Mouse (Mus musculus) kidney, embryonic 16.5 days (tissue): ENCODE results near the gene Supt20. TPM values are rescaled to one million over a fixed set of nuclear protein-coding genes. Genes with fewer than 3 reads are reported as not detected.
"Not testable (repeated sequence)": the region's sequence is repeated elsewhere in the genome, so short reads cannot be mapped to it uniquely, and the experiment has no call there.

Source experiments
- ATAC-seq: fragments of 200-750 bp; cut with Nextera tagmentation; 2 replicates; pipeline ENCODE4 v1.8.0; 2017; ENCODE audit warnings: moderate TSS enrichment; ENCODE audit not compliant: low FRiP score, low TSS enrichment
- H3K27ac ChIP-seq: fragments of 300-500 bp; sonication (generic); 2 replicates; pipeline ENCODE4 v1.5.1; 2014; ENCODE audit warnings: low read length
- H3K27me3 ChIP-seq: fragments of 300-500 bp; sonication (generic); 2 replicates; pipeline ENCODE4 v1.6.1; 2014; ENCODE audit warnings: low read length, control low read depth, mixed read lengths; ENCODE audit not compliant: insufficient read depth
- H3K36me3 ChIP-seq: fragments of 300-500 bp; sonication (generic); 2 replicates; pipeline ENCODE4 v1.6.1; 2014; ENCODE audit warnings: low read length, control low read depth, mixed read lengths; ENCODE audit not compliant: insufficient read depth
- H3K4me1 ChIP-seq: fragments of 300-500 bp; sonication (generic); 2 replicates; pipeline ENCODE4 v1.6.1; 2014; ENCODE audit warnings: low read length, control low read depth, mixed read lengths; ENCODE audit not compliant: insufficient read depth
- H3K4me2 ChIP-seq: fragments of 300-500 bp; sonication (generic); replicated peaks from 2 replicates; pipeline ENCODE4 v1.6.1; 2014; ENCODE audit warnings: low read depth, low read length
- H3K4me3 ChIP-seq: fragments of 300-500 bp; sonication (generic); 2 replicates; pipeline ENCODE4 v1.5.1; 2014; ENCODE audit warnings: mild to moderate bottlenecking, low read length
- H3K9ac ChIP-seq: fragments of 300-500 bp; sonication (generic); replicated peaks from 2 replicates; pipeline ENCODE4 v1.6.1; 2014; ENCODE audit warnings: low read length
- H3K9me3 ChIP-seq: fragments of 300-500 bp; sonication (generic); 2 replicates; pipeline ENCODE4 v1.6.1; 2016; ENCODE audit warnings: low read length, control low read depth
- WGBS: fragments of 180-500 bp; shearing (Covaris S2); extraction: QIAGEN DNeasy Blood & Tissue Kit; methylation state at CpG from one replicate; pipeline ENCODE4 v1.1.7; 2014; 5-methylcytosine and 5-hydroxymethylcytosine counted together
- polyA plus RNA-seq: library from polyadenylated mRNA; unstranded; fragments of >200 nt; fragmentation: Nextera tagmentation; extraction: Ambion mirVana; gene quantifications from 2 replicates; pipeline ENCODE4 v1.2.1, GENCODE M21; 2015

The Supt20 gene
- polyA plus RNA-seq, 1 experiment from 2014 or later: 110 TPM

DNA sequence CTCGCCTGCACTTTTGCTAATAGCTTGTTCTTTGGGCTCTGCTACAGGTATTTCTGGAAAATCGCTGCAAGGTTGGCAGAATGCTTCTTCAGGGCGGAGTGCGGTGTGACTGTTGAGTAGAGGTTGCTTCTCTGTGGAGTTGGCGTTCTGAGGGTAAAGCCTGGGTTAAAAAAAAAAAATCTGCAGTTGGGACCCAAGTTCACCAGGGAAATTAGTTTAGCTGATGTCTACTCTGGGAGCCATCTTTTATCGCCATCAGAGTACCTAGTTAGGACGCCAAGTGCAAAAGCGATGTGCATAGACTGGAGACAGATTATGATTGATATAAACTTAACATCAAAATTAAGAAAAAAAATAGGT is 429 bp downstream of the Supt20 start:
- Histone ChIP-seq H3K36me3 (peaks cover 18% of the 10 kb centered on the region), H3K4me2 (peak overlapping the region; percentile 70), H3K9me3 (no peaks in the 10 kb centered on the region), H3K4me1 (peaks cover 5% of the 10 kb centered on the region; the same call in 1 of the 2 replicates), H3K27me3 (no peaks in the 10 kb centered on the region), H3K4me3 (peak overlapping the region; percentile 64), H3K27ac (peak overlapping the region; percentile 87), H3K9ac (peak overlapping the region; percentile 76)
- no peak; the same call in 1 of the 2 replicates for ATAC-seq
- under 1% methylated on average over 8 of the region's 8 CpGs for WGBS

DNA sequence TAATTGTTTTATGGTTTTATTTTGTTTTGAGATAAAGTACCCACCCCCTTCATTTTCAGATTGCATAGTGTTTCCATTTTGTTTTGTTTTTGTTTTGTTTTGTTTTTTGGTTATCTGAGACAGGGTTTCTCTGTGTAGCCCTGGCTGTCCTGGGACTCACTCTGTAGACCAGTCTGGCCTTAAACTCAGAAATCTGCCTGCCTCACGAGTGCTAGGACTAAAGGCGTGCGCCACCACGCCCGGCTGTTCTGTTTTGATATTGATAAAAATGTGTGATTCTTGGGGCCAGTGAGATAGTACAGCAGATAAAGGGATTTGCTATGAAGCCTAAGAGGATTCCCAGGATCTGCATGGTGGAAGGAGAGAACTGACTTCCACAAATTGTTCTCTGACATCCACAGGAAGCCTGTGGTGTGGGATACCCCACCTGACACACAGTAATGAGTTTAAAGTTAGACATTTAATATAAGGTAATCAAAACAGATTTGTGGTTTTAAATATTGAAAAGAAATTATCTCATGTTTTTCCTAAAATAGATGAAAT is 7.2 kb downstream of the Supt20 start:
- Histone ChIP-seq H3K4me3 (no peak overlapping the region), H3K4me2 (no peak overlapping the region), H3K4me1 (no peaks in the 10 kb centered on the region), H3K27me3 (no peaks in the 10 kb centered on the region), H3K9ac (no peak overlapping the region), H3K36me3 (peaks cover 58% of the 10 kb centered on the region), H3K27ac (no peak overlapping the region), H3K9me3 (no peaks in the 10 kb centered on the region)
- 76% methylated on average over 5 of the region's 5 CpGs for WGBS
- no peak for ATAC-seq

GRCm38 (mm10) chr3:54704106-54704505 is 11.5 kb downstream of the Supt20 start:
- not testable (repeated sequence) for H3K27me3 ChIP-seq, H3K9ac ChIP-seq, ATAC-seq, H3K4me2 ChIP-seq, H3K27ac ChIP-seq, H3K9me3 ChIP-seq, H3K4me3 ChIP-seq, H3K4me1 ChIP-seq
- WGBS: 96% methylated on average over 8 of the region's 8 CpGs
- peaks cover 65% of the 10 kb centered on the region for H3K36me3 ChIP-seq

- no peak for ATAC-seq
These were observed 16.4 kb downstream of the Supt20 start for GRCm38 (mm10) chr3:54708972-54709371.

GRCm38 (mm10) chr3:54714253-54714652 is 21.6 kb downstream of the Supt20 start, which contains the start of gene Gm21958:
TSS of gene Gm21958 (minus strand) at chr3:54714353.
- no peaks in the 10 kb centered on the region for H3K4me1 ChIP-seq
- H3K4me2 ChIP-seq: no peak within 1 kb of the TSS
- ATAC-seq: no peak
- no peak within 1 kb of the TSS for H3K27ac ChIP-seq
- H3K4me3 ChIP-seq: no peak within 1 kb of the TSS
- WGBS: 86% methylated on average over 6 of the region's 6 CpGs
- H3K9me3 ChIP-seq: no peaks in the 10 kb centered on the region
- no peak within 1 kb of the TSS for H3K9ac ChIP-seq
- no peaks in the 10 kb centered on the region for H3K27me3 ChIP-seq
- peaks cover 69% of the 10 kb centered on the region for H3K36me3 ChIP-seq

More at GRCm38 (mm10) chr3:54708972-54709371, 16.4 kb downstream of the Supt20 start:
- no peak overlapping the region for H3K4me3 ChIP-seq
- 72% methylated on average over 9 of the region's 9 CpGs for WGBS
- H3K4me1 ChIP-seq: no peaks in the 10 kb centered on the region
- peaks cover 69% of the 10 kb centered on the region for H3K36me3 ChIP-seq
- no peak overlapping the region for H3K9ac ChIP-seq
- H3K4me2 ChIP-seq: no peak overlapping the region
- H3K9me3 ChIP-seq: no peaks in the 10 kb centered on the region
- no peak overlapping the region for H3K27ac ChIP-seq
- H3K27me3 ChIP-seq: no peaks in the 10 kb centered on the region

DNA sequence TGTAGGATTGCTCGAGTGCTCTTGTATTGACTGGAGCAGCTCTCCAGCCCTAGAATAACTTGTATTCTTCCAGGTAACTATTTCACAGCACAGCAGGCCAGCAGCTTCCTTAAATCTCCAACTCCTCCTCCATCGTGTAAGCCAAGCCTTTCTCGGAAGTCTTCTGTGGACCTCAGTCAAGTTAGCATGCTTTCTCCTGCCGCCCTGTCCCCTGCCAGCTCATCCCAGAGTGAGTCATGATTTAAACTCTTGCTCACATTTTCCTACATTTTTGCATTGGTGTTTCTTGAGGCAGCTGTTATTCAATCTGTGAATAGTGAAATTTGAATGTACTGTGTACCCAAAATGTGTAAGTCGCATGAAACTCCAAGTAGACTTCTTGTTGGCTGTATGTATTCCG is 22.9 kb downstream of the Supt20 start:
- Histone ChIP-seq H3K27ac (no peak overlapping the region), H3K9ac (no peak overlapping the region), H3K9me3 (no peaks in the 10 kb centered on the region), H3K36me3 (peaks cover 60% of the 10 kb centered on the region), H3K4me1 (no peaks in the 10 kb centered on the region), H3K27me3 (no peaks in the 10 kb centered on the region), H3K4me2 (no peak overlapping the region), H3K4me3 (no peak overlapping the region)
- ATAC-seq: no peak
- whole genome bisulfite sequencing: 92% methylated on average over 6 of the region's 6 CpGs

DNA sequence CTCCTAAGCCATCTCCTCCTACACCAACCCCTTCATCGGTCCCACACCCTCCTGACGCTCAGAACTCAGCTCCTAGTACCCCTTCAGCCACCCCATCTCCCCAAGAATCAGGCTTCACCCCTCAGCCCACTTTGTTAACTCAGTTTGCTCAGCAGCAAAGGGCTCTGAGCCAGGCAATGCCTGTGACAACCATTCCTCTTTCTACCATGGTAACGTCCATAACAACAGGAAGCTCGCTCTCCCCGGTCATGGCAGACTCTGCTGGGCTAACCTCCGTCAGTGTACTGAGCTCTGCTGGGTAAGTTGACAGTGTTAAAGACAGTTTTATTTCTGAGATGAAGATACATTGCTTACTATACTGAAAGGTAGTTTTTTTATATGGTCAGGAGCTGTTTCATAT is 24.7 kb downstream of the Supt20 start:
- H3K9me3 ChIP-seq: no peaks in the 10 kb centered on the region
- no peaks in the 10 kb centered on the region for H3K4me1 ChIP-seq
- peaks cover 59% of the 10 kb centered on the region for H3K36me3 ChIP-seq
- H3K4me3 ChIP-seq: no peak overlapping the region
- H3K9ac ChIP-seq: no peak overlapping the region
- H3K27me3 ChIP-seq: no peaks in the 10 kb centered on the region
- no peak overlapping the region for H3K27ac ChIP-seq
- 80% methylated on average over 6 of the region's 6 CpGs for WGBS
- ATAC-seq: no peak
- H3K4me2 ChIP-seq: no peak overlapping the region

DNA sequence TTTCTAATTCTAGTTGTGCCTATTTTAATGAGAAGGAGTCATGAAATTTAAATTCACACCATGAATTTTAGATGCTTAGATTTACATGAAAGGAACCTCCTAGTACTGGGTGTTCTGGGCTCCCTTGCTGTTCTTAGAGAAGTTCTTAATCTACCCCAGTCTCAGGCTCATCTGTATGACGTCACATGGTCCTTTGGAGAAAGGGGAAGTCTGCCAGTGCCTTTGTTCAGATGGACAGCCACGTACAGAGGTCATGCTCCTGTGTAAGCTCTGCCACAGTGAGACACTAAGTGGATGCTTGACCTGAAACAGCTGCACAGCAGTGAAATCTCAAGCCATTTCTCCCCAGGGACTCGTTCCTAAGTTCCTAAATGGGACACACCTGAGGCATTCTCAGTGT is 26.3 kb downstream of the Supt20 start:
- WGBS: 77% methylated on average over 3 of the region's 3 CpGs
- H3K36me3 ChIP-seq: peaks cover 65% of the 10 kb centered on the region

DNA sequence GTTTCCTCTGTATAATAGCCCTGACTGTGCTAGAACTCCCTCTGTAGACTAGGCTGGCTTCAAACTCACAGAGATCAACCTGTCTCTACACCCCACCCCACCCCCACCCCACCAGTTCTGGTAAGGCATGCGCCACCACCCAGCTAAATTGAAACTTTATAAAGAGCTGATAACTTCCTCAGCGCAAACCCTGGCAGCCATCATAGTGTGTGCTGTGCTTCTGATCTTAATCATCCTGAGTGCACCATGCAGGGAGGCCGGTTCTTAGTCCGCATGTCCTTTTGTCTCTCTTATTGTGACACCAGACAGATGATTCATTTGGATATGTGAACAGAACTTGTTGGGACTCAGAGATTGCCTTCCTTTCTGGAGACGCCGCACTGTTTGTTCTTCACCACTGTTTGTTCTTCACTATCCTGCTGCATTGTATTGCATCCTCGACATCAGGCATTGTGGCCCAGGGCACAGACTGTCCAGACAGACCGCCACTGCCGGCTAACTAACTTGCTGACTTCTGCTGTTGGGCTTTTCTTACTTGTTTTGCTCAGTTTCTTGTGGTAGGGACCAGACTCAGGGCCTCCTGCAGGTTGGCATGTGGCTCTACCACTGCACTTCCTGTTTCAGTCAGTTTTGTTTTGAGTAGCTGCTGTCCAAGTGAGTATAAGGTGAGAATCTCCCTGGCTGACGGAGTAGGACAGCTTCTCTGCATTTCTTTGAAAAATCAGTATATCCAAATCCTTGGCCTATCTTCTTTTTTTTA is 31.3 kb downstream of the Supt20 start:
- Histone ChIP-seq H3K9me3 (no peaks in the 10 kb centered on the region), H3K27me3 (no peaks in the 10 kb centered on the region), H3K9ac (no peak overlapping the region), H3K4me2 (no peak overlapping the region), H3K4me3 (no peak overlapping the region), H3K36me3 (peaks cover 54% of the 10 kb centered on the region), H3K27ac (no peak overlapping the region), H3K4me1 (no peaks in the 10 kb centered on the region)
- WGBS: 91% methylated on average over 10 of the region's 10 CpGs
- ATAC-seq: no peak

More for the DNA sequence above, 26.3 kb downstream of the Supt20 start:
- no peak for ATAC-seq
- Histone ChIP-seq H3K4me1 (no peaks in the 10 kb centered on the region), H3K27ac (no peak overlapping the region), H3K27me3 (no peaks in the 10 kb centered on the region), H3K9me3 (no peaks in the 10 kb centered on the region), H3K4me3 (no peak overlapping the region), H3K4me2 (no peak overlapping the region), H3K9ac (no peak overlapping the region)

DNA sequence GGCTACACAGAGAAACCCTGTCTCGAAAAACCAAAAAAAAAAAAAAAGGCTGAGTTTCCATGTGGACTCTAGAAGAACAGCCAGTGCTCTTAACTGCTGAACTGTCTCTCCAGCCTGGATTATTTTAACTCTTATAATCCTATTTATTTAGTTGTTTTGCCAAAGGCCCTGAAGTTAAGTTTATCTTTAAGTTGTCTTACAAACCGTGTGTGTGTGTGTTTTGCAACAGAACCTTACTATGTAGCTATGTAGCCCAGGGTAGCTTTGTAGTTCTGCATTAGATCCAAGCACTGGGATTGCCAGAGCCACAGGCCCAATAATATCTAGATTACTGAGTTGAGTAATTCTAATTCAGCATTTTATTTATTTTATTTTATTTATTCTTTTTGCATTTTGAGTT is 32.7 kb downstream of the Supt20 start:
- no peaks in the 10 kb centered on the region for H3K9me3 ChIP-seq
- WGBS: 82% methylated on average over 2 of the region's 2 CpGs
- no peak overlapping the region for H3K27ac ChIP-seq
- no peaks in the 10 kb centered on the region for H3K4me1 ChIP-seq
- H3K36me3 ChIP-seq: peaks cover 66% of the 10 kb centered on the region
- no peak for ATAC-seq
- no peak overlapping the region for H3K4me3 ChIP-seq
- no peak overlapping the region for H3K4me2 ChIP-seq
- H3K27me3 ChIP-seq: no peaks in the 10 kb centered on the region
- no peak overlapping the region for H3K9ac ChIP-seq
